Mouse (Mus musculus): ENCODE measurements around the gene Ltb4r2.

Ltb4r2 gene

GRCm38 (mm10) chr14:55737086-55737687, 24.0 kb upstream of the Ltb4r2 start:
- no peak for DNase-seq

GRCm38 (mm10) chr14:55743711-55744110, 17.5 kb upstream of the Ltb4r2 start:
- peak; percentile 93 for DNase-seq

- DNase-seq: peak; percentile 89
Observed at GRCm38 (mm10) chr14:55745180-55745860, 15.9 kb upstream of the Ltb4r2 start, which contains the start of the genes Dhrs1 and Nop9. Dhrs1 (minus strand) TSS chr14:55745690. Nop9 (plus strand) TSS chr14:55745693.

- no peak for DNase-seq
Observed at GRCm38 (mm10) chr14:55745861-55746237, 15.4 kb upstream of the Ltb4r2 start.

- DNase-seq: no peak
Observed at GRCm38 (mm10) chr14:55747051-55747847, 14.0 kb upstream of the Ltb4r2 start.

GRCm38 (mm10) chr14:55757566-55757965, 3.7 kb upstream of the Ltb4r2 start:
- no peak for DNase-seq

GRCm38 (mm10) chr14:55758363-55758784, 2.9 kb upstream of the Ltb4r2 start, which contains the start of gene Cideb:
Cideb (minus strand) TSS chr14:55758458.
- DNase-seq: peak; percentile 60

GRCm38 (mm10) chr14:55760156-55760555, 1.1 kb upstream of the Ltb4r2 start:
- DNase-seq: peak; percentile 93

- peak; percentile 52 for DNase-seq
Observed at GRCm38 (mm10) chr14:55762001-55762821, 983 bp downstream of the Ltb4r2 start.

GRCm38 (mm10) chr14:55763166-55763565, 1.9 kb downstream of the Ltb4r2 start:
- peak; percentile 34 for DNase-seq

GRCm38 (mm10) chr14:55765696-55766095, 4.5 kb downstream of the Ltb4r2 start, which contains the start of gene Ltb4r1:
Ltb4r1 (plus strand) TSS chr14:55765962.
- DNase-seq: no peak

GRCm38 (mm10) chr14:55767519-55768414, 6.5 kb downstream of the Ltb4r2 start:
- DNase-seq: peak; percentile 66

- DNase-seq: no peak
Observed at GRCm38 (mm10) chr14:55768555-55768954, 7.3 kb downstream of the Ltb4r2 start.

- DNase-seq: no peak
Observed at GRCm38 (mm10) chr14:55769087-55769703, 8.0 kb downstream of the Ltb4r2 start.

GRCm38 (mm10) chr14:55776711-55777110, 15.5 kb downstream of the Ltb4r2 start:
- no peak for DNase-seq

- DNase-seq: no peak
Observed at GRCm38 (mm10) chr14:55777176-55777575, 15.9 kb downstream of the Ltb4r2 start.

GRCm38 (mm10) chr14:55777806-55778205, 16.6 kb downstream of the Ltb4r2 start:
- no peak for DNase-seq

GRCm38 (mm10) chr14:55778686-55779085, 17.5 kb downstream of the Ltb4r2 start:
- DNase-seq: no peak

GRCm38 (mm10) chr14:55779656-55780055, 18.4 kb downstream of the Ltb4r2 start:
- no peak for DNase-seq

GRCm38 (mm10) chr14:55780736-55781135, 19.5 kb downstream of the Ltb4r2 start:
- DNase-seq: no peak

GRCm38 (mm10) chr14:55781310-55781709, 20.1 kb downstream of the Ltb4r2 start:
- peak; percentile 74 for DNase-seq
